Mouse (Mus musculus): ENCODE results near the gene Kmt2c.
"Not testable (repeated sequence)": the region's sequence is repeated elsewhere in the genome, so short reads cannot be mapped to it uniquely, and the experiment has no call there.

Gene Kmt2c

DNA sequence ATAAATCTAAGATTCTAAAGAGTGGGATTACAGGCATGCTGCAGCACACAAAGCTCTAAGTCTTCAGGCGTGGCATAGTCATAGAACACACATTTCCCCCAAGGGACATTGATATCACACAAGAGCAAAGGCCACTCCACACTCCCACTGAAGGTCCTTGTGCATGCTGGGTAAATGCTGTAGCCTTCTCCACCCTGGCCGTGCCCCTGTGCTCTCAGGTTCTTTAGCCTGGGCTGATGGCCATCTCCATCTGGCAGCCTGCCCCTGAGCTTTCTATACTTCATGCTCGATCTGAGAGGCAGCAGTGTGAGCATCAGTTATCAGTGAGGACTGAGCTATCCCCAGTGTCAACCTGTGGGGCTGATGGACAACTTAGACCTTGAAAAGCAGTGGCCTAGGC is 21.2 kb upstream of the Kmt2c start:
- in situ Hi-C loops (cut with MboI; ENCODE audit: low pct_unique_long_range_greater_than_20kb in 1 of 2, low sequenced_read_pairs in 2 of 2, unreplicated experiment in 1 of 2), result no loop called here

DNA sequence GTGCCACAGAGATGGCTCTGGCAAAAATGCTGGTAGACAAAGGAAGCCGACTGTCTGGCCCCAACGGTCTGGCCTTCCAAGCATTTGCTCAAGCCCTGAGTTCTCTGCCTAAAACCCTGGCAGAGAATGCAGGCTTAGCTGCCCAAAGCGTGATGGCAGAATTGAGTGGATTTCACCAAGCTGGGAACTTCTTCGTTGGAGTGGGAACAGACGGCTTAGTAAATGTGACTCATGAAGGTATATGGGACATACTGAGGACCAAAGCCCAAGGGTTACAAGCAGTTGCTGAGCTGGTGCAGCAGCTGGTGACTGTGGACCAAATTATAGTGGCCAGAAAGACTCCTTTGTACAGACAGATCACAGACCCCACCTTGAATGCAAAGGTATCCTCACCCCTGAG is 19.0 kb upstream of the Kmt2c start:
- in situ Hi-C loops (cut with MboI; ENCODE audit: low pct_unique_long_range_greater_than_20kb in 1 of 2, low sequenced_read_pairs in 2 of 2, unreplicated experiment in 1 of 2), result no loop called here

DNA sequence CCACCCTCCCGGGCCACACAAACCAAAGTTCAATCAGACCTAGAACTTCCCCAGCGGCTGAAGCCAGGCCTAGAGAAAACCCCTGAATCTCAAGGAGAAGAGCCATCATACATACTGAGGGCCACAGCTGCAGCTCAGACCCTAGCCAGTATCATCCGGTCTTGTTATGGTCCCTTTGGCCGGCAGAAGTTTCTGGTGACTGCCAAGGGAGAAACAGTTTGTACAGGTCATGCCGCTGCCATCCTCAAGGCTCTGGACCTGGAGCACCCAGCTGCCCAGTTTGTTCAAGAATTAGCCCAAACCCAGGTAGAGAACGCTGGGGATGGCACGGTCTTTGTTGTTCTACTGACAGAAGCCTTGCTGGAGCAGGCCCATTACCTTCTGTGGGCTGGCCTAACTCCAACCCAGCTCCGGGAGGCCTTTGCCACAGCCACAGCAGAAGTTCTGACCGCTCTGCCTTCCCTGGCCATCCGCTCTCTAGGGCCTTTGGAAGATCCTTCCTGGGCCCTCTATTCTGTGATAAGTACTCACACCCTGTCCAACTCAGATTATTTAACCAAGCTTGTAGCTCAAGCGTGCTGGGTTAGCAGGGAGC is 17.8 kb upstream of the Kmt2c start:
- in situ Hi-C loops (cut with MboI; ENCODE audit: low pct_unique_long_range_greater_than_20kb in 1 of 2, low sequenced_read_pairs in 2 of 2, unreplicated experiment in 1 of 2), result no loop called here

DNA sequence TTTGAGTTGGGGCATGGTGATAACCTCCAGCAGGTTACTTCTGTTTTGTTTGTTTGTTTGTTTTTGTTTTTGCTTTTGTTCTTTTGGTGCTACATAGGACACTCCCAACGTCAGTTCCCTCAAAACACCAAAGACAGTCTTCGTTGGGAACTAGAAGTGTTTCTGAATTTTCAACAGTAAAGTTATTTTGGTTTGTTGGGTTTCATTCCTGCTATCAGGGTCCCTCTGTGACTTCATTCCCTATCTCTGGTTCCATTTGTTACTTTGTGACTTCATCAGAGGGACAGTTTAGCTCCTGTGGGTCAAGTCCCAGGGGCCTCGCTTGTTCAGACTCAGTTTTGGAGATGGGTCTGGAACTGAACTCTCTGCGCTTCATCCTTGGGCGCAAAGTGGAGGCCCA is 17.2 kb upstream of the Kmt2c start, which contains the start of gene Cct8l1:
Gene Cct8l1, plus strand, starts transcription at position 301 of the 400 bp plus-strand sequence.
- in situ Hi-C loops (cut with MboI; ENCODE audit: low pct_unique_long_range_greater_than_20kb in 1 of 2, low sequenced_read_pairs in 2 of 2, unreplicated experiment in 1 of 2), result no loop called here

DNA sequence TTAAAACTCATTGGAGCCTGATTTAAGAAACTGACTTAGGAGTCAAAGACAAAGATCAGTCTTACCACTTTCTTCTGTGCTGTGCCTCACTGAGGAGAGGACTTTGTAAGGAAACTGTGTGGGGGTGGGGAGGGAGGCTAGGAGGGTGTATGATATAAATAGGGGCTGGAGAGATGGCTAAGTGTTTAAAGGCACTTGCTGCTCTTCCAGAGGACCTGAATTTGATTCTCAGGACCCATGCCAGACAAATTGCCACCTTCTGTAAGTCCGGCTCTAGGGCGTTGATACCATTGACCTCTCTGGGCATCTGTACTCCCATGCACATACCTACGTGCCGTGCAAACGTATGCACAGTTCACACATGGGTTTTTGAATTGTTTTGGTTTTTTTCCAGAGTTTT is 7.5 kb upstream of the Kmt2c start:
- in situ Hi-C loops (cut with MboI; ENCODE audit: low pct_unique_long_range_greater_than_20kb in 1 of 2, low sequenced_read_pairs in 2 of 2, unreplicated experiment in 1 of 2), result no loop called here

DNA sequence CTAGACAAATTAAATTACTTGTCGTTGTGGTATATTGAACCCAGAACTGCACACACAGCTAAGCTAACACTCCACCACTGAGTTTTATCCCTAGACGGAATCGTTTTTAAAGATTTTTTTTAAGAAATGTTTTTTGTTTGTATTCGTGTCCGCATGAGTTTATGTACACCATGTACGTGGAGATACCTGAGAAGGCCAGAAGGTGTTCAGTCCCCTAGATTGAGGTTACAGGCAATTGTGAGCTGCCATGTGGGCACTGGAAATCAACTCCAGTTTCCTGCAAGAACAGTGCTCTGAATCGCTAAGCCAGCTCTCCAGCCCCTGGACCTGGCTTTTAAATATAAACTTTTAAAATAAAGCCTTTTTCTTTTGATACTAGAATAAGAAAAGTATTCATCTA is 2.1 kb upstream of the Kmt2c start:
- in situ Hi-C loops (cut with MboI; ENCODE audit: low pct_unique_long_range_greater_than_20kb in 1 of 2, low sequenced_read_pairs in 2 of 2, unreplicated experiment in 1 of 2), result no loop called here

DNA sequence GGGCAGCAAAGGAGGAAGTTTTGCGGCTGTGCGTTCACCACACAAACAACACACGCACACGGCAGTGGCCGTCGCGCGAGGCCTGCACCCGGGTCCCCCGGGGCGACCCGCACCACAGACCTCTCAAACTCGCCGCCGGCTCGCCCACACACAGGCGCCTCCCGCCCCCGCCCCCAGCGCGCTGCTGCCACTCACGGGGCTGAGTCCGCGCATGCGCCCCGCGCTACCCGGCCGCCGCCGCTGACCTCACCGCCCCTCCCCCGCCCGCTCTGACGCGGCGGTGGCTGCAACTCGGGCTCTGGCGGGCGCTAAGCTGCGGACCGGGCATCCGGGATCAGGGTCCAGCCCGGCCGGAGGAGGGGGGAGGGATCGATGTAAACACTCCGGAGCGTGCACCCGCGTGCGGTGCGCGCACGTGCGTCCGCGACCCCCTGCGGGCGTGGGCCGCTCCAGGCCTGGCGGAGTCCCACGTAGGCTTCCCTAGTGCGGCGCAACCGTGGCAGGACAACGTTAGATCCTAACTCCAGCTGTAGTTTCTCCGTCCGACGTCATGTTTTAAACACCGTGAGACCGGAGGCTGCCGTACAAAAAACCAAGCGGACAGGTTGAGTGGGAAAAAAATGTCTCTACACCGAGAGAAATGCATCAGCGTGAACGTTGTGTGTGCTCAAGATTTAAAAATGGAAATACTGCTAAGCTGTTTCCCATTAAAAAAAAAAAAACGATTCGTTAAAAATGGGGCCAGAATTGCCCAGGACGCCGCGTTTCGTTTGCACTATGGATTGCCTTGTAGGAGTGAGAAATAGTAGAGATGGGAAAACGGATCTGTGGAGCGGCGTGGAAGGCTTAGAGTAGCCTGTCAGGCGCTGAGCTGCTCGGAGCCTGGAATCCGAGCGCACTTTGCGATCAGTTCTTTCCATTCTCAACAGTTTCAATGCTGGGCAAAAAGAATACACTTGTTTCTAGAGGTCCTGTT is 1.1 kb upstream of the Kmt2c start:
- in situ Hi-C loops (cut with MboI; ENCODE audit: low pct_unique_long_range_greater_than_20kb in 1 of 2, low sequenced_read_pairs in 2 of 2, unreplicated experiment in 1 of 2), result no loop called here

DNA sequence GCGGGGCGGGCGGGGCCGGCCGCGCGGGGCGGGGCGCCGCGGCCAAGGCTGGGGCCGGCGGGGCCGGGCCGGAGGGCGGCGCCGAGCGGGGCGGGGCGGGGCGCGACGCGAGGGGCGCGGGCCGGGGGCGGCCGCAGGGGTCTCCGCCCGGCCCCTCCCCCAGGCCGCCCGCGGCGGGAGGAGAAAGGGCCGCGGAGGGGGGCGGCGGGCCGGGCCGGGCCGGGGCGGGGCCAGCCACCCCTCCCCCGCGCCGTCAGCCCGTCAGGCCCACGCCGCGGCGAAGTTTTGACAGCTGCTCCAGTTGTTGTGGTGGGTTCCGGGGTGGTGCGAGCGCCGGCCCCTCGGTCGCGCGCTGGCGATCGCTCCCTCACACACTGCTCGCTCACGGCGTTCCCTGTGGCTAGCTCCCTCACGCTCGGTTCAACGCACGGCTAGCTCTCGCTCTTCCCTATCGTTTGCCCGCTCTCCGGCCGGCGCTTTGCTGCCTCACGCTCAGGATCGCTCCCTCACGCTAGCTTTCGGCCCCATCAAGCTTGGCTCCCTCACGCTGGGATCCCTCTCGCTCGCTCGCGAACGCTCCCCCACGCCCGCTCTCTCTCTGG is 339 bp upstream of the Kmt2c start:
- in situ Hi-C loops (cut with MboI; ENCODE audit: low pct_unique_long_range_greater_than_20kb in 1 of 2, low sequenced_read_pairs in 2 of 2, unreplicated experiment in 1 of 2), result no loop called here

DNA sequence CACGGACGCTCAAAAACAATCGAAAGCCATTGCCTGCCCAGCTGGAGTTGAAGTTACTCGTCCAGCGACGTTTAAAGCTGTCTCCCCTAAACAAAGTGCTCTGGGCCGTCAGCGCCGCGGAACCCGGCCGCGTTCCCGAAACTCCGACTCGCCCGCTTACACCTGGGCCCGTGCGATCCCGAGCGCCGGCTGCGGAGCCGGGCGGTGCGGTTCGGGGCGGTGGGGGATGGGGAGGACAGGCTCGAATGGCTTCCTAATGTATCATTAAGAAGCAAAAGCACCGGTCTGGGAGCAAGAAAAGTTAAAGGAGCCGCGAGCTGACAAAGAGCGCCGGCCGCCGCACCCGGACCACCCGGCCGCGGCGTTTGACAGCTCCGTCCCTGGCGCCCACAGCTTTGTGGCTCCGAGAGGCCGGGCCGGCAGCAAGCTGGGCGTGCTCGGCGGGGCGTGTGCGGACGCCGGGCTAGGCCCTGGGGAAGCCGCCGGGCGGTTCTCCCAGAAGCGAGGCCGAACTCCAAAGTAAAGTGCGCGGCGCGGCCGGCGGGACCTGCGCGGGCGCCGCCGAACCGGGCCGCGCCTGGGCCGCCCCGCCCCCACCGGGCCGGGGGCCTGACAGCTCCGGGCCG is 750 bp downstream of the Kmt2c start:
- in situ Hi-C loops (cut with MboI; ENCODE audit: low pct_unique_long_range_greater_than_20kb in 1 of 2, low sequenced_read_pairs in 2 of 2, unreplicated experiment in 1 of 2), result no loop called here

DNA sequence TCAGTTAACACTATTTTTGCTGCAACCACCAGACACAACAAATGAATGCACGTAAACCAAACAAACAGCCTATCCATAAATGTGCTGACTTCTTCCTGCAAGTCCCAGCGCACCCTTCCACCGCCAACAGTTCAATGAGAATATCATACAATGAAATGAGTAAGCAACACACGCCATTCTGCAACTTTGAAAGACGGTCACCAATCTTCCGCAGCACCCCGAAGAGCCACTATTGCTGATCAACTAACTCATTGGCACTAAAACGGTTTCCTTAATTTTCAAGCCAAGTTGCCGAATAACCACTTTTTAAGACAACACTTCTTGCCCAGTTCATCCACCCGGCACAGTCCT is 1.2 kb downstream of the Kmt2c start:
- in situ Hi-C loops (cut with MboI; ENCODE audit: low pct_unique_long_range_greater_than_20kb in 1 of 2, low sequenced_read_pairs in 2 of 2, unreplicated experiment in 1 of 2), result no loop called here

DNA sequence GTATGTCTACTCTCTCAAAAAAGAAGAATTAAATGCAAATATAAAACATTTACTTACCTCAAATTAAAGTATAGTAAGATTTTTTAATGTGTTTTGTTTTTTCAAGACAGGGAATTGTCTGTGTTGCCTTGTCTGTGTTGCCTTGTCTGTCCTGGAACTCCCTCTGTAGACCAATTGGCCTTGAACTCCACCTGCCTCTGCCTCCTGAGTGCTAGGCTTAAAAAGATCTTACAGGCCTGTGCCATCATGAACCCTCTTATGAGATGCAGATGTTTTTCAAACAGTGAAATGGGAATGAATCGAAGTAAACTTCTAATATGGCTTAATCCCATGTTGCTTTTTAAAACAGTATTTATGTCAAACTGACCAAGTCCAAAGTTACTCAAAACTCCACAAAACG is 1.9 kb downstream of the Kmt2c start:
- in situ Hi-C loops (cut with MboI; ENCODE audit: low pct_unique_long_range_greater_than_20kb in 1 of 2, low sequenced_read_pairs in 2 of 2, unreplicated experiment in 1 of 2), result no loop called here

DNA sequence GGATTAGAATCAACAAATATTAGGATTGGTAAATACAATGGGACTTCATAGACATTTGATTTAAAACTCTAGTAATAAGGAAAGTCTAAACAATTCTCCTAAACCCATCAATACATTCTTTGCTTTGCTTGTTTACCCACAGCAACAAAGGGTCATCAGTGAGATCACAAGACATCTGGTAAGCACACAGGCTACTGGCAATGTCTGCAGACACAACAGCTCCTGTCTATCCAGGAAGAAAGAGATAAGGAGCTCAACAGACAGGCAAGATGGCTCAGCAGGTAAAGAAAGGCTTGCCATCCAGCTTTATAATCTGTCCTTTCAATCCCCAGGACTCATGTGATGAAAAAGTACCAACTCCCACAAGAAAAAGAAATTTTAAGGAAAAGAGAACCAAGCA is 19.7 kb downstream of the Kmt2c start:
- in situ Hi-C loops (cut with MboI; ENCODE audit: low pct_unique_long_range_greater_than_20kb in 1 of 2, low sequenced_read_pairs in 2 of 2, unreplicated experiment in 1 of 2), result no loop called here

DNA sequence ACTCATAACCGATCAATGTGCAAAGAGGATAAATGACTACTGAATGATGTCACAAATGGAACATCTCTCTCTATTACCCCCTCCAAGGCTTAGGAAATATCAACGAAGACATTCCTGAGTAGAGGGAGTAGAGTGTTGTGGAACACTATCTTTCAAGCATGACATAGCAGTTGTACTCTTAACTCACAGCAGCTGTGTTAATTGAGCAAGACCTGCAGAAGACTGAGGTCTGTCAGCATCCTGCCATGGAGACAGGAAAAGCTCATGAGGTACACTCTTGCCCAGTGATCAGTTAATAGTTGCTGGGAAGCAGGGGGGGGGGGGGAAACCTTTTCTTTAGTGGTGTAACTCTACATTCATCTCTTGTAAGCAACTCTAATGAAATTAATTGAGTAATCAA is 22.8 kb downstream of the Kmt2c start:
- in situ Hi-C loops (cut with MboI; ENCODE audit: low pct_unique_long_range_greater_than_20kb in 1 of 2, low sequenced_read_pairs in 2 of 2, unreplicated experiment in 1 of 2), result no loop called here

DNA sequence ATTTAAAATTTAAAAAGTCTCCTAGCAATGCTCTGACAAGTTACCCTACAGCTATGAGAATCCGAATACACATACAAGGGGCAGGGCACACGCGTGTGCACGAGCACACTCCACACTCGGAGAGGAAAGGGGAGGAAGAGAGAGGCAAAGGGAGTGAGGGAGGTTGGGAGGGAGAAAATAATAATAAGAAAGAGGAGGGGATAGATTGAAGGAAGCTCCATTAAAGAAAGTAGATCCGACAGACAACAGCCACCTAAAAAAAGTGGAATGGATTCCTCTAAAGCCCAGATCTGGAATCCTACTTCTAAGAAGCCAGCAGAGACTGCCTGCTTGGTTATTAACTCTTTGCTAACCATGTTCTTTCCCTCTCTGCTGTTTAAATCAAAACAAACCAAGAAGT is 26.5 kb downstream of the Kmt2c start:
- in situ Hi-C loops (cut with MboI; ENCODE audit: low pct_unique_long_range_greater_than_20kb in 1 of 2, low sequenced_read_pairs in 2 of 2, unreplicated experiment in 1 of 2), result no loop called here

DNA sequence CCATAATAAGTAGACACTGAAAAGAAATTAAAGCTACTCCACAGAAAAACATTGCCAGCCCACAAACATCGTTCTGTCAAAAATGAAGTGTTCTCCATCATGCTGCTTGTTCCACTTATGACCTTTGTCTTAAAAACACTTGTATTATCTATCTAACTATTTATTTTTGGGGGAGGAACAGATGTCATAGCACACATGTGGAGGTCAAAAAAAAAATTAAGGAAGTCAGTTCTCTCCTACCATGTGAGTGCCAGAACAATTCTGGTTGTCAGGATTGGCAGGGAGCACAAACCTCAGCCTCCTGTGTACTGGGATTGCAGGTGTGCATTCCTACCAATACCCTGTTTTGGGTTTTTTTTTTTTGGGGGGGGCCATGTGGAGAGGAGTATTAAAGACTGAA is 36.6 kb downstream of the Kmt2c start:
- in situ Hi-C loops (cut with MboI; ENCODE audit: low pct_unique_long_range_greater_than_20kb in 1 of 2, low sequenced_read_pairs in 2 of 2, unreplicated experiment in 1 of 2), result no loop called here

DNA sequence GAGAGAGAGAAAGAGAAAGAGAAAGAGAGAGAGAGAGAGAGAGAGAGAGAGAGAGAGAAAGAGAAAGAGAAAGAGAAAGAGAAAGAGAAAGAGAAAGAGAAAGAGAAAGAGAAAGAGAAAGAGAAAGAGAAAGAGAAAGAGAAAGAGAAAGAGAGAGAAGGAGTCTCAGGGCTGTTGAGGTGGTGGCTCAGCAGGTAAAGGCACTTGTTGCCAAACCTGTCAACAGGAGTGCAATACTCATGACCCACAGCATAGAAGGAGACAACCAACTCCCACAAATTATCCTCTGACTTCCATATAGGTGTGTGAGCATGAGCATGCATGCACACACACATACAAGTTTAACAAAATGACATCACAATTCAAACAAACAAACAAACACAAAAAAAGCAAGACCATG is 43.2 kb downstream of the Kmt2c start:
- in situ Hi-C loops (cut with MboI; ENCODE audit: low pct_unique_long_range_greater_than_20kb in 1 of 2, low sequenced_read_pairs in 2 of 2, unreplicated experiment in 1 of 2), result not testable (repeated sequence)

DNA sequence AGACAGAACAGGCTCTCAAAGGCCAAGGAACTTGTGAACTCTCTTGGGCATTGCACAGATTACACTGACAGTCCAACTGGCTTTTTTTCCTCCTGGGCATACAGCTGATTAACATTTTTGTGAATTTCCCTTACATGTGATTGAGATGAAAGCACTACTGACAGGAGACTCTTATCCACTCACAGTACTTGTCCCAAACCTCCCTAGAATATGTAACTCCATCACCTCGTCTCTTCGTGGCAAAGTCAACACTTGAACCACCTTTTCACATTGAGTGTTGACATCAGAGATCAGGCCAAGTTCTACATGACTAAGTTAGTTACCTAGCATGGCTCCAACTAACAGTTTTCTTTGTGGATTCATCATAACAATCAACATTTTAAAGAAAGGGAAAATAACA is 45.9 kb downstream of the Kmt2c start:
- in situ Hi-C loops (cut with MboI; ENCODE audit: low pct_unique_long_range_greater_than_20kb in 1 of 2, low sequenced_read_pairs in 2 of 2, unreplicated experiment in 1 of 2), result no loop called here

DNA sequence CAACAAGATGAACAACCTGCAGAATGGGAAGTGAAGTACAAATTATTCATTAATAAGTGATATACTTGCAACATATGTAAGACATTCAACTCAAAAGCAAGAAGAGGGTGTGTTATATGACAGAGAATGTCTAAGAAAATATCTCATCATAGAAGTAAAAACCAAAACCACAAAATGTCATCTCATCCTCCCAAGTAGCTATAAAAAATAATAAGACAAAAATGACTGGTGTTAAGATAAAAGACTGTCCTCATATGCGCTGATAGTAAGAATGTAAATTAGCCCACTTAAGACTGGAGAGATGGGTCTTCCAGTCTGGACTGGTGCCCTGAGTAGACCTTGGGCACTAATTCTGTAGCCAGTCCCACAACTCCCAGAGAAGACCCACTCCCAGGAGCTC is 61.1 kb downstream of the Kmt2c start:
- in situ Hi-C loops (cut with MboI; ENCODE audit: low pct_unique_long_range_greater_than_20kb in 1 of 2, low sequenced_read_pairs in 2 of 2, unreplicated experiment in 1 of 2), result no loop called here

DNA sequence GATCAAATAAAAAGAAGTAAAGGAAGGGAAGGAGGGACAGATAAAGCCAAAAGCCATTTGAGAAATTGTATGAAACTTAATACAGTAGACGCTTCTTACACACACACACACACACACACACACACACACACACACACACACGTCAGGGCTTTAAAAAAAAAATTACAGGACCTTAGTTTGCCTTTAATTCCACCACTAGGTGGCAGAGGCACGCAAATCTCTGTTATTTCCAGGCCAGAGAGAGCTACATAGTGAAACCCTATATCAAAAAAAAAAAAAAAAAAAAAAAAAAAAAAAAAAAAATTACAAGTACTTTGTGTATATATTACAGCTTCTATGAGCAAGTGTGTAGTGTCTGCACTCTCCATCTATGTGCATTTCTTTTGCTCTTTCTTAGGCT is 62.5 kb downstream of the Kmt2c start:
- in situ Hi-C loops (cut with MboI; ENCODE audit: low pct_unique_long_range_greater_than_20kb in 1 of 2, low sequenced_read_pairs in 2 of 2, unreplicated experiment in 1 of 2), result no loop called here
